Mouse (Mus musculus): ENCODE data around the gene Slc29a2. TPM values are rescaled to one million over a fixed set of nuclear protein-coding genes. Genes with fewer than 3 reads are reported as not detected.
"Not testable (repeated sequence)": the region's sequence is repeated elsewhere in the genome, so short reads cannot be mapped to it uniquely, and the experiment has no call there.

Slc29a2 gene
- total RNA-seq (2017), result 1.2 TPM in 1 of 2 replicates, not detected in the other

DNA sequence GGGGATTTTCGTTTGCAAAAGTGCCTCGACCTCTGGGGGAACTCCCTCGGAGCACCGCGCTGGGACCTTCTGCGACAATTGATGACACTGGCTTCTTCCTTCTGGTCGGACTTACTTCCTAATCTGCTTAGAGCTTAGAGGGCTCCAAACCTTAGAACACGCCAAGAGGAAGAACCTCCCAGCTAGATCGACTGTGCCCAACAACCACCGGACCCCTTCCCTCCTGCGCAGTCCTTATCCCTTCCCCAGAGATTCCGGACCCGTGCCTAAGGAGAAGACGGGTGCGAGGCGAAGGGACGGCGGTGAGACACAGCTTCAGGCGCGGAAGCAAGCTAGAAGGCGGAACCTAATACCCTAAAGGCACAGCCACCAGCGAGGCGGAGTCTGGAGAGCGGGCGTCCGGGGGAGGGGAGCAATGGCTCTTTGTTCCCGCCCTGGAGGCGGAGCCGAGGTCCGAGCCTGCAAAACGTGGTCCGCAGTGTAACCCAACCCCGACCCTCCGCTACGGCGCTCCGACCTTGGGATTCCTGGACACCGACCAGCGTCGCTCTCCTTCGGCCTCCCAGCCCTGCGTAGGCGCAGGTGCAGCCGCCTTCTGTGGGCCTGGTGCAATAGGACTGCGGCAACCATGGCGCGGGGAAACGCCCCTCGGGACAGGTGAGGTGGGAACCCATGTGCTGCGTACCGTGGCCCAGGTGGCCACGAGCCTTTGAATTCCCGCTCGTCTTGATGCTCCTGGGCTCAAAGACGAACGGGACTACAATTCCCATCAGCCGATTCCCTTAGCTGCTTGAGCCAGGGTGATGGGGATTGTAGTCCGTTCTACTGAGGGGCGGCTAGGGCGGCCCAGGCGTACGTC, at the start of gene Slc29a2:
Gene Slc29a2, plus strand, starts transcription at position 240 of the 859 bp plus-strand sequence.
- peak; percentile 93 for ATAC-seq (ENCODE audit: extremely low read depth, insufficient number of reproducible peaks, low FRiP score, poor library complexity, severe bottlenecking)

DNA sequence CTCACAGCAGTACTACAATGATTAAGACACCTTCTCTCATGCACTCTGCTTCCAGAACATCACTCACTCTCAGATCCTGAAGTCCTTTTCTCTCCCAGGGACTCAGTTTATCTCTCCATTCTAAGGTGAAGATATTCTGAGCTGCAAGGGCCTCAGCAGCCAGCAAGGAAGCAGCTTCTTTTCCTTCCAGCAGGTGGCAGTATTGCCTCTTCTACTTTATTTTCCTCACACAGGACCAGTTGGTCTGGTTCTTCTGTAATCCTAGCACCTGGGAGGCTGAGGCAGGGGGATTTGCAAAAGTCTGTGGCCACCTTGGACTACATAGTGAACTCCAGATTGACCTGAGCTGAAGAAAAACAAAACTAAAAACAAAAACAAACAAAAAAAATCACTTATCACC, 41.9 kb upstream of the Slc29a2 start:
- peak; percentile 31; the same call in 1 of the 2 replicates for ATAC-seq (ENCODE audit: extremely low read depth, insufficient number of reproducible peaks, low FRiP score, poor library complexity, severe bottlenecking)

DNA sequence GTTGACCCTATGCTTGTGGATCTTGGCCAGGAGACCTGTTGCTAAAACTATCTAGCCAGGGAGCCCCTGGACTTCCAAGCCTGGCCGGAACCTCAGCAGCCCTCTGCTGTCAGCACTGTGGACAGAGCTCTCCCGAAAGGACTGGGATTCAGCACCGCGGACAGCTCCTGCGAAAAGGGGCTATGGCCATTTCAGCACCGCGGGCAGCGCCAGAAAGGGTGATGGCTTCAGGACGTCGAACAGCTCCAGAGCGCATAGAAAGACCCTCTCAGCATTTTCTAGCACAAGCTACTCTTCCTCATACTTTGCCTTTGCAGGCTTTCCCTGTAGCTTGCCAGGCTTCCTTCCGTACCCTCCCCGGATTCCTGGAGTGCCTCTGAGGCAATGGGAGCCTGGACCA, 34.6 kb upstream of the Slc29a2 start:
- no peak for ATAC-seq (ENCODE audit: extremely low read depth, insufficient number of reproducible peaks, low FRiP score, poor library complexity, severe bottlenecking)

DNA sequence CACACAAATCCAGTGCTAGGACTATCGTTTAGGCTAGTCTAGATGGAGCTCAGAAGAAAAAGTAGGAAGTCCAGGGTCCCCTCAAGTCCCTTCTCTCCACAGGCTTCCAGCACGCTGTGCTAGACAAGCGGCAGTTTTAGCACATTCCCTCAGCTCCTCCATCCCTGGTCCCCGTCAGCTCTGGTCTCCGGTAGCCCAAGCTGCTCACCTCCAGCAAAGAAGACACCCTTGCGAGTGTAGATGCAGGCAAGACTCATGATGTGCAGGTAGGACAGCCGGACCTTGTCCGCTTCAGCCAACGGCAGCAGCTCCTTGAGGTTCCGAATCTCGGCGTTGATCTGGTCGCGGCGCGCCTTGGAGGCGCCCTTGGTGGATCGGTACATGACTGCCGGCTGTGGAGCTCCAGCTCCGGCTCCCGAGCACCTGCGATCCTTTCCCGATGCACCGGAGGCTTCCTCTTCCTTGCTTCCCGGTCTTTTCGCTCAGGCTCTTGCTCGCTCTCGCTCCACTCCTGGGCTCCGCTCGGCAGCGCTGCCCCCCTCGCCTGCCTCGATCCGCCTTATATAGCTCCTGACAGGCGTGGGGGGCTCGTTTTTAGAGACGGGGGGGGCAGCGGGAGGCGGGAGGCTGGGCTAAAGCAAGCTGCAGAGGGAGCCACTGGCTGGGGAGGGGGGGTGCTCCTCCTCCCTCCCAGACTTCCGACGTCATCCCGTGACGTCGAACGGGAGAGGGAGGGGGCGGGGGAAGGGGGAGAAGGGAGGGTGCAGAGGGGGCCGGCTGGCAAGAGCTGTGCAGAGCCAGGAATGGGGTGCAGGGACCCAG, 34.0 kb upstream of the Slc29a2 start:
- ATAC-seq (ENCODE audit: extremely low read depth, insufficient number of reproducible peaks, low FRiP score, poor library complexity, severe bottlenecking), result no peak

DNA sequence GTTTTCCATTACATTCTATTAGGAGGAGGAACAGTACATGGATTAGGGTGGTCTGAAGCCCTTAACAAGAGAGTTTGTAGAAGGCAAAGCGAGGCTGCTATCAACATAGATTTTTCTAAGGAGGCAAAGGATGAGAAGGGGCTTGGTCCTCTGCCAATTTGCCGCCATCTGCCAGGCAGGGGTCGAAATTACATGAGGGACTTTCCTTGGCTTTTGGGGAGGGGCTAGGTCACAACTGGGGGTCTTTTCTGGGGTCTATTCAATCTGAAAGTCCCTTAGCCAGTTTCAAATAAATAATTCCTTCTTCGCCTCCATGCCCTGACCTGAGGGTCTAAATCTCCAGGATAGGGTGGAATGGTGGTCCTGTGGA, 33.4 kb upstream of the Slc29a2 start, which contains the start of gene Npas4:
Gene Npas4, minus strand, starts transcription at position 61 of the 370 bp plus-strand sequence.
- no peak for ATAC-seq (ENCODE audit: extremely low read depth, insufficient number of reproducible peaks, low FRiP score, poor library complexity, severe bottlenecking)

DNA sequence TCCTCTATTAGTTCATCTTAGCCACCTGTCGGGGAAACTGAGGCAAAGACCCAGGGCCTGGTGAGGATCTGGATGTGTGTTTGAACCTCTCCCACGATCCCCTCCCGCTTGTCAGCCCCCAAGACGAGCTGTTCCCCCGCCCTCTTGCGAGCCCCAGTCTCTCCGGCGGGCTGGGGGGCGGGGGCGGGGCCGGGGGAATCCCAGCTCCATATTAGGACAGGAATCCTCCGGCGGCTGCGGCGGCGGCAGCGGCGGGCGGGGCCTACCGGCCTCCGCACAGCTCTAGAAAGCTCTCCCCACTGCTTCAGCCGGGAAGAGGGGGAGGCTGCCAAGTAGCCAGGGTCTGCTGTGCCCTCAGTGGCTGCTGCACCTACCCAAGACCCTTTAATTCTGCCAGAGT, 32.9 kb upstream of the Slc29a2 start:
- ATAC-seq (ENCODE audit: extremely low read depth, insufficient number of reproducible peaks, low FRiP score, poor library complexity, severe bottlenecking), result no peak

DNA sequence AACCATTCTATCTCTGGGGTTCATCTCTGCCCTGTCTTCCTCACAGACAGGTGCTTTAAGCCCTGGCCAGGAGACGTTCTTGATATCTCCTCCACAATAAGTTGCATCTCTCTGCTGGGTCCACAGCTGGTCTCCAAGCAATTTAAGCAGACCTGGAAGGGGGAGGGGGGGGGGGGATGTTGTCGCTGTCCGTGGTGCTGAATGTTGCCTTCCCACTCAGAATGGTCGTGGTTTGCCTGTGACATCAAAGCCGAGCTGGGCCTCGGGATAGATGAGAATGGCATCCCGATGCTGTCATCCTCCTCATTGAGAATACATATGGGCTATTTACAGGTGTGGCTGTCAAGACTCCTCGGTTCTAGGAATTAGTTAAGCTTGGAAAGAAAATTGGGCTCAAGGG, 31.3 kb upstream of the Slc29a2 start:
- ATAC-seq (ENCODE audit: extremely low read depth, insufficient number of reproducible peaks, low FRiP score, poor library complexity, severe bottlenecking), result no peak

DNA sequence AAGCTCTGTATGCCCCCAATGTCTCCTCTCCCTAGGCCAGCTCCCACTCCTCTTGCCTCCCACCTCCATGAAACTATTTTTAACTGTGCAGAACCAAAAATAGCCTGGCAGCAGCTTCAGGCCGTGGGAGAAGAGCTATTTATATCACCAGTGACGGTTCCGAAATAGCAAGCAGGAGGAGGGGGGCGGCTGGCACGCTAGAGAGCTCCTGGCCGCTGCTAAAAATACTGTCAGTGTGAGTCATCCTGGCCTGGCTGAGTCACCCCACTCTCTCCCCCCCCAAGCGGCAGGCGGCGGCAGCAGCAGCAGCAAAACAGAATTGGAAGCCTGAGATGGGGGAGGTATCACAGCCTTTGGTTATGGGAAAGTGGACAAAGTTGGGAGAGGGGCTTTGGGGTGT, 30.8 kb upstream of the Slc29a2 start:
- ATAC-seq (ENCODE audit: extremely low read depth, insufficient number of reproducible peaks, low FRiP score, poor library complexity, severe bottlenecking), result no peak

DNA sequence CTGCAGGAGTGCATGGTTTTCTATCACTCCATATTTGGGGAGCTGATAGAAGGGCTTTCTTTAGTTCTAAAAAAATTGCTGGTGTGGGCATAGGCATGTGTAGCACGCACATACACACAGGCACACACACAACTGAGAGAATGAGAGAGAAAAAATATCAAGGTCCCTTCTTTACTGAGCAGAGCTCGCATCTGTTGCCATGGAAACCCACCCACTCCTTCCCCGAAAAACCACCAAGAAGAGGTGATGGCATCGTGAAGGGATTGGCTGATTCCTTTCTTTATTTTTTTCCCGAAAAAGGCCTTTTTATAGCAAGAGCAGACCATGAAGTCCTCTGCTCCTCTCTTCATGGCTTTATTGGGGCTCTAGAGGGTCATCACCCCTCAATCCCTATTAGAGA, 29.6 kb upstream of the Slc29a2 start:
- no peak for ATAC-seq (ENCODE audit: extremely low read depth, insufficient number of reproducible peaks, low FRiP score, poor library complexity, severe bottlenecking)

DNA sequence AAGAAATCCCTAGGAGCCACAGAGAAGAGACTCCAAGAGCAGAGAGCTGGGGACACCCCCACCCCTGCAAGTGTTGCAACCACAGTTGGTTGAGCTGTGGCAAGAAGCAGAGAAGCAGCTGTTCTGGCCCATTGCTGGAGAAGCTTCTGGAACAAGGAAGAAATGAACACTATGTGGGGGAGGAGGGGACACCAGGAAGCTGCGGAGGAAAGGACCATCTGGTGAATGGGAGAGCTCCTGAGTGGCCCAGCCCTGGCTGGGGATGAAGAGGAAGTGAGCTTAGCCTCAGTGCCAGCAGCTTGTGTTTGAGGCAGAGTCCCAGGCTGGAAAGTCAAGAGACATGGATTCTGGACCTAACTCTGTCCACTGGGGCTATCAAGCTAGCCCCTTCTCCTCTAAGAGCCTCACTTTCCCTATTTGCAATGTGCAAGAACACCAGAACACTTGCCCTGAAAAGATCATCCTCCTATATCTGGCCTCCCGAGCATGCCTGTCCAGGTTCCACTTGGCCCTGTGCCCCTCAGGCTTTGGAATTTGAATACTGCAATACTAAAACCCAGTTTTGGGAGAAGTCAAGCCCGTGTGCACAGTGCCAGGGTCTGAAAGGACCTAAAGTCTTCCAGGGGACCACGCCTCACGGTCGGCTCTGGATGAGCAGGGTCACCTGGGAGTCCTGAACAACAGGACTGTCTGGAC, 24.1 kb upstream of the Slc29a2 start:
- ATAC-seq (ENCODE audit: extremely low read depth, insufficient number of reproducible peaks, low FRiP score, poor library complexity, severe bottlenecking), result no peak

DNA sequence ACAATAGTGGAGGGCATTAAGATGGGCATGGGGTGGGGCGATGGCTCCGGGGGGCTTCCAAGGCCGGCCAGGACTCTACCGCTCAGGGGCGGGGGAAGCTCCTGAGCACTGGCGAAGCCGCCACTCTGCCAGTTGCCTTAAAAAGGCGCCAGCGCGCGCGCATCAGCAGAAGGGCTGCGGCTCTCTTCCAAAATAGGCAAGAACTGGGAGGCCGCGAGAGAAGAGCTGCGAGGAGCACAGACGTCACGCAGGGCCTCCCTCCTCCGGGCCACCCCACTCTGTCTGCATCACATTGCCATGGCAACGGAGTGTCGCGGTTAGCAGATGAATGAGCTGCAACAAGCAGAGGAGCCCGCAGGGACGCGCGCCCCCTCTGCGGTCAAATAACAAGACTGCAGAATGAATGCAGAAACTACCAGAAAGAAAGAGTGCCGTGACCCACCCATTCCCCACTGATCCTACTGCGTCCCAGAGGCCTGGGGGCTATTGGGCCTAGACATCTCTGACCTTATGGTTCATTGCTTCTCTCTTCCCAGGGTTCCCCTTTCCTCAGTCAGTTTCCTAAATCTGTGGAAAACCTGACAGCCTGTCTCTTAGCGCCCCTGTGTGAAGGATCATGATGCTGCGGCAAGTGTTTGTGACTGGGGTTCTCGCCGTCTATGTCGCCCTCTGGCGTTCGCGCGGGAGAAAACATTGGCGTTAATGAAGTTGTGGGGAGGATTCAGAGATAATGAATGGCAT, 21.8 kb upstream of the Slc29a2 start:
- peak; percentile 66 for ATAC-seq (ENCODE audit: extremely low read depth, insufficient number of reproducible peaks, low FRiP score, poor library complexity, severe bottlenecking)

DNA sequence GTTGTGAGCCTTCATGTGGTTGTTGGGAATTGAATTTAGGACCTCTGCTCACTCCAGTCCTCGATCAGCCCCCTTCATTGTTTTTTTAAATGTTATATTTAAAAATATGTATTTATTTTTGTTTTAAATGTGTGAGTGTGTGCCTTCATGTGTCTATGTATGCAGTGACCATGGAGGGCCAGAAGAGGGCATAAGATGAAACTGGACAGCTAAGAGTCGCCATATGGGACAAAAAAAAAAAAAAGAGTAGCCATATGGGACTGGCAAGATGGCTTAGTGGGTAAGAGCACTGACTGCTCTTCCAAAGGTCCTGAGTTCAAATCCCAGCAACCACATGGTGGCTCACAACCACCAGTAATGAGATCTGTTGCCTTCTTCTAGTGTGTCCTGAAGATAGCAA, 20.0 kb upstream of the Slc29a2 start:
- not testable (repeated sequence) for ATAC-seq (ENCODE audit: extremely low read depth, insufficient number of reproducible peaks, low FRiP score, poor library complexity, severe bottlenecking)

DNA sequence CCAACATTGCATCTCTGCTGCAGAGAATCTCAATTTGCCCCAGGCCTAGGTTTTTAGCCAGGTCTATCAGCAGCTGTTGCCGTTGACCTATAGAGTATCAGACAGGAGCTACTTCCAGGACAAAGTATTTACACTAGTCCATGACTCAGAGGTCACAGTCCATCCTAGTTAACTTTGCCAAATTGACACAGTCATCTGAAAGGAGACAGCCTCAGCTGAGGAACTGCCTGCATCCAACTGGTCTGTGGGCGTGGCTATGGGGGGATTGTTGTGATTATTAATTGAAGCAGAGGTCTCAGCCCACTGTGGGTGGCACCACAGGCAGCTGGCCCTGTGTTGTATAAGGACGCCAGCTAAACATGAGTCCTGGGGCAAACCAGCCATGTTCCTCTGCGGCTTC, 18.7 kb upstream of the Slc29a2 start:
- no peak for ATAC-seq (ENCODE audit: extremely low read depth, insufficient number of reproducible peaks, low FRiP score, poor library complexity, severe bottlenecking)

DNA sequence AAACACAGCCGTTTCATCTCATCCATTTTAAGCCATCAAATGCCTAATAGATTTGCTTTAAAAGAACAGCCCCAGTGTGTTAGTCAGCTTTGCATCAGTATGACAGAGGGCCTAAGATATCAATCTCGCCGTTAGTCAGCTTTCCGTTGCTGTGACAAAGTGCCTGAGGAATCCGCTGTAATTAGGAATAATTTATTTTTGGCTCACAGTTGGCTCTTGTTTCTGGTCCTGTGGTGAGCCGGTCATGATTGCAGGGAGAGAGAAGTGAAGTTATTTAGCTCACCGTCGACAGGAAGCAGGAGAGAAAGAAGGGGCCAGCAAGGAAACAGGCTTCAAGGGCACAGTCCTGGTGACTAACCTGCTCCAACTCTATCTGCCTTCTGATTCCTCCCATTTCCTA, 10.5 kb upstream of the Slc29a2 start:
- no peak for ATAC-seq (ENCODE audit: extremely low read depth, insufficient number of reproducible peaks, low FRiP score, poor library complexity, severe bottlenecking)

DNA sequence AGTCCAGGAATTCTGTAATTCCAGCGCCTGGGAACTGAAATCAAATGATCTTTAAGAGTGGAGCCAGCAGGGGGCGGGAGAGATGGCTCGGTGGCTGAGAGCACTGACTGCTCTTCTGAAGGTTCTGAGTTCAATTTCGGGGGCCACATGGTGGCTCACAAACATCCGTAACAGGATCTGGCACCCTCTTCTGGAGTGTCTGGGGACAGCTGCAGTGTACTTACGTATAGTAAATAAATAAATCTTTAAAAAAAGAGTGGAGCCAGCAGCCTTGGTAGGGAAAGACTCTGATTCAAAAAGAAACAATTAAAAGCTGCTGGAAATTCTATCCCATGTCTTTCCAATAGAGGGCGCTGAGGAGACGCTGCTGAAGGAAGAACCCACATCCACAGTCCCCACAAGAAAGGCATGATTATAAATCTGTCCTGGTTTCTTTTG, 8.7 kb upstream of the Slc29a2 start:
- ATAC-seq (ENCODE audit: extremely low read depth, insufficient number of reproducible peaks, low FRiP score, poor library complexity, severe bottlenecking), result no peak

DNA sequence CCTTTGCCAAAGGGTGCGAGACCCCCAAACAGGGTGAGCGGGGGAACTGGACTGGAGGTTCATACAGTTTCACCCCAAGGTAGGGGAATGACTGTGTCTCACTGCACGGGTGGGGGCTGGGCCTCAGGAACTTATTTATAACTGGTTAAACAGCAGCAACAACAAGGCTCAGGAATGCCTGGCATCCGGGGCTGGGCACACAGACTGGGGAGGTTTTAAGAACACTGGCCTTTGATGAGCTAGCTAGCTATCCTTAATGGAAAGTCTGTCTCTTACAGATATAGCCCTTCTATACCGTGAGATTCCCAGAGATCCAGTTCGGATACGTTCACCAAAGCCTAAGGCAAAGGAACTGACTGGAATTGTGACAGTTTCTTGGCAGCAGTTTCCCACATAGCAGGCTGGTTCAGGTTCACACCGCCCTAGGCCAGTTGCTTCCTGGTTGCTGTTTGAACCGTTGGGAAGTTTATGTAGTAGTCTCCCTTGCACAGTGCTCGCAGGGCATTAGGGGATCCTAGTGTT, 7.4 kb upstream of the Slc29a2 start:
- ATAC-seq (ENCODE audit: extremely low read depth, insufficient number of reproducible peaks, low FRiP score, poor library complexity, severe bottlenecking), result no peak

DNA sequence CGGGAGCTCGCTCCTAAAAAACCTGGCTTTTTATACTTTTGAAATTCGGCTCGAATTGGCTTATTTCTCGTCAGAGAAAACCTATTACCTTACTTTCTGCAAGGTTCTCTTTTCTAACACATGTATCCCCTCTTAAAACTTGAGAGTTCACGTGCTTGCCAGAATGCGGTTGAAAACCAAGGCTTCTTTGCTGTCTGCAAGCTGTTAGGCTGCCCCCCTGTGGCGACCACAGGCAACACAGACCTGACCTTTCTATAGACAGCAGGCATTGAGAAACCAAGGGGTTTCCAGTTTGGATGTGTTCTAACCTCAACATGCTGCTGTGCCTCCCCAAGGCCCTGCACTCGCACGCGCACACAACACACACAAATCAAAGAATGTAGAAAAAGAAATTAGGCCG, 6.9 kb upstream of the Slc29a2 start:
- peak; percentile 76 for ATAC-seq (ENCODE audit: extremely low read depth, insufficient number of reproducible peaks, low FRiP score, poor library complexity, severe bottlenecking)

DNA sequence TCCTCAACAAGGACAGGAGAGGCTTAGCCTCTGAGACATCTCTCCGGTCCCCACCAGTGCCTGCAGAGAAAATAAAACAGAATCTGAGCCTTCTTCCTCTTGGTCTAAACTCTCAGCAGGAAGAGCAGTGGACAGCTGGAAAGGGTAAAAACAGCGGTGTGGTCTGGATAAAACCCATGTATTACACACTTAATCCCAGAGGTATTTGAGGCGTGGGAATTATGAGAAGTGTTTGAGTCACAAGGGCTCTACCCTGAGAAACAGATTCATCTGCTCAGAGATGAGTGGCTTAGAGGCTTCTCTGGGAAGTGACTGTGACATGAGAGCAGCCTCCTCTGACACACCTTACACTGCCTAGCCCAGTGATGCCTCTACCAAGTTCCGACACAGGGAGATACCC, 6.0 kb upstream of the Slc29a2 start:
- no peak for ATAC-seq (ENCODE audit: extremely low read depth, insufficient number of reproducible peaks, low FRiP score, poor library complexity, severe bottlenecking)

DNA sequence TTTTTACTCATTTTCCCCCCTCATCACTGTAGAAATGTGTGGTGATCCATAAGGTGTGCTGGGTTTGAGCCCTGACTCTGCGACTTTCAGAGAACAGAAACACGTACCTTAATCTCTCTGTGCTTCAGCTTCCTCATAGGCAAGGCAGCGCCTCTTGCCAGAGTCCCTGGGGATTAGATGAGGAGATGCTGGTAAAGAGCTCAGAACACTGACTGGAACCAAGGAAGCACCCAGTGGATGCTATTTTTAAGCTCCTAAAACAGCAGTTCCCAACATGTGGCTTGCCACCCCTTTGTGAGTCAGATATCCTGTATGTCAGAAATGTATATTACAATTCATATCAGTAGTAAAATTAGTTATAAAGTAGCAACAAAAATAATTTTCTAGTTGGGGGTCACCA, 5.5 kb upstream of the Slc29a2 start:
- ATAC-seq (ENCODE audit: extremely low read depth, insufficient number of reproducible peaks, low FRiP score, poor library complexity, severe bottlenecking), result no peak
